ENCODE assay signal across 8 mouse cellular contexts in genomic region chr12:115664081-115664480, GRCm38 (mm10).
DNase-seq lines count a peak whose midpoint lies in the region; ATAC-seq and TF ChIP-seq lines count a peak whose summit lies in the region.
"Not testable (repeated sequence)": the region's sequence is repeated elsewhere in the genome, so short reads cannot be mapped to it uniquely, and the experiment has no call there.

No protein-coding gene starts in this region.

- peak; percentile 14 to 48 (median 30); a peak in 2 of 6 replicates for TF ChIP-seq CTCF in MEL (IDR thresholded peaks at IDR 0.05 in 2 of 3, conservative IDR thresholded peaks at IDR 0.05 in 1 of 3; ENCODE audit: control insufficient read depth in 1 of 3, insufficient read depth in 1 of 3, low read depth in 2 of 3, low read length in 3 of 3, poor library complexity in 1 of 3, severe bottlenecking in 1 of 3)
- TF ChIP-seq CTCF in thymus, adult 2 months (IDR thresholded peaks at IDR 0.05; ENCODE audit: borderline replicate concordance, control insufficient read depth, extremely low read depth, insufficient read depth, low read length, poor library complexity): not testable (repeated sequence)

- not testable (repeated sequence) for H3K4me1 ChIP-seq in MEL (ENCODE audit: control insufficient read depth in 1 of 2, insufficient read depth in 2 of 2, low read length in 2 of 2); thymus, adult 2 months (replicated peaks; ENCODE audit: control insufficient read depth, insufficient read depth, low read length)

- TF ChIP-seq RAD21 in MEL (IDR thresholded peaks at IDR 0.05; ENCODE audit: low read depth, low read length): peak; percentile 48

- peak; percentile 51 for ATAC-seq in CD4-positive, CD25-positive, alpha-beta regulatory T cell, adult 4 months
- peak; percentile 38 for ATAC-seq in inflammation-experienced regulatory T-cells, adult 6 months
- 0 out of 2 replicates have a peak, but pooled peaks have one; percentile 44 for ATAC-seq in megakaryocyte-erythroid progenitor cell, adult 5-6 weeks (replicated peaks; ENCODE audit: low FRiP score, low TSS enrichment, poor library complexity, severe bottlenecking)

- not testable (repeated sequence) for H3K27me3 ChIP-seq in MEL (ENCODE audit: control insufficient read depth in 1 of 2, insufficient read depth in 2 of 2, low read length in 2 of 2); thymus, adult 2 months (ENCODE audit: control insufficient read depth, insufficient read depth, low read length)

- H3K79me2 ChIP-seq in MEL (ENCODE audit: control insufficient read depth, insufficient read depth, low read length, poor library complexity): not testable (repeated sequence)

- not testable (repeated sequence) for H3K4me3 ChIP-seq in MEL (ENCODE audit: control insufficient read depth in 1 of 2, insufficient read depth in 1 of 2, low read depth in 2 of 2, low read length in 2 of 2); thymus, adult 2 months (ENCODE audit: control insufficient read depth, insufficient read depth, low read length)

- not testable (repeated sequence) for H3K9ac ChIP-seq in MEL (ENCODE audit: control insufficient read depth, low read depth, low read length, poor library complexity, severe bottlenecking)

- peak; percentile 93 for DNase-seq in 416B (ENCODE audit: low read depth)
- peak; percentile 66 for DNase-seq in MEL (ENCODE audit: low read depth, low spot score)
- DNase-seq in ZHBTc4 (ENCODE audit: low read depth, low spot score): peak; percentile 65
- peak; percentile 26 for DNase-seq in thymus, adult 2 months
- peak; percentile 20 for DNase-seq in thymus, postnatal 25 days

- TF ChIP-seq EP300 in MEL (IDR thresholded peaks at IDR 0.05; ENCODE audit: low read depth in 1 of 2, low read length in 2 of 2): not testable (repeated sequence)

- TF ChIP-seq POLR2A in MEL (IDR thresholded peaks at IDR 0.05; ENCODE audit: control insufficient read depth in 1 of 2, insufficient read depth in 1 of 2, low read depth in 1 of 2, low read length in 2 of 2, poor library complexity in 1 of 2); thymus, adult 2 months (IDR thresholded peaks at IDR 0.05; ENCODE audit: control insufficient read depth, extremely low read depth, insufficient read depth, low read length, poor library complexity): not testable (repeated sequence)

- not testable (repeated sequence) for H3K9me3 ChIP-seq in MEL (replicated peaks; ENCODE audit: insufficient read depth, low read length)

- not testable (repeated sequence) for H3K27ac ChIP-seq in MEL (ENCODE audit: control insufficient read depth, low read depth, low read length); thymus, adult 2 months (ENCODE audit: control insufficient read depth, insufficient read depth, low read length)

- not testable (repeated sequence) for H3K36me3 ChIP-seq in MEL (ENCODE audit: control insufficient read depth in 1 of 2, insufficient read depth in 2 of 2, low read length in 2 of 2); thymus, adult 2 months (ENCODE audit: control insufficient read depth, insufficient read depth, low read length)

TF ChIP-seq in MEL, 35 proteins besides CTCF, POLR2A, EP300 and RAD21:
- peak; percentile 45 for TF ChIP-seq SMC3 (IDR thresholded peaks at IDR 0.05; ENCODE audit: low read depth, low read length)

Comparison
In these comparisons a context has a peak if more than half of its experiments do, and no peak if none do; other contexts are left out.
1. DNase-seq: peak in every context shown above with its lines; median percentile 93 in 416B; 66 in MEL; 65 in ZHBTc4; 26 in thymus, adult 2 months; 20 in thymus, postnatal 25 days.